Mouse (Mus musculus): ENCODE measurements around the gene Six2.

Six2 gene

GRCm38 (mm10) chr17:85645718-85646665 lies 42.1 kb downstream of the Six2 start:
- DNase-seq, result peak; percentile 81 to 85

- DNase-seq, result peak in 1 of 2 experiments; percentile 17
These were observed 42.8 kb downstream of the Six2 start for GRCm38 (mm10) chr17:85645312-85645711.

GRCm38 (mm10) chr17:85637876-85638275 lies 50.2 kb downstream of the Six2 start:
- DNase-seq, result no peak

Data from kidney, postnatal 4 days (tissue).